Mouse (Mus musculus) limb, embryonic 14.5 days (tissue): ENCODE data around the gene Tspan13. TPM values are rescaled to one million over a fixed set of nuclear protein-coding genes. Genes with fewer than 3 reads are reported as not detected.

Source experiments
- ATAC-seq: fragments of 200-750 bp; cut with Nextera tagmentation; 2 replicates; pipeline ENCODE4 v1.8.0; 2017; ENCODE audit warnings: low read depth, moderate number of reproducible peaks, moderate TSS enrichment; ENCODE audit not compliant: low FRiP score
- DNase-seq: peaks from one replicate; pipeline ENCODE4 v3.0.0-alpha.2; 2015; ENCODE audit warnings: low spot score
- H3K27ac ChIP-seq: fragments of 300-500 bp; sonication (generic); replicated peaks from 2 replicates; pipeline ENCODE4 v1.5.1; 2014; ENCODE audit warnings: low read depth, mild to moderate bottlenecking, low read length, moderate library complexity, mixed read lengths
- H3K27me3 ChIP-seq: fragments of 300-500 bp; sonication (generic); 2 replicates; pipeline ENCODE4 v1.6.1; 2014; ENCODE audit warnings: low read length, mixed read lengths; ENCODE audit not compliant: control insufficient read depth, insufficient read depth
- H3K36me3 ChIP-seq: fragments of 300-500 bp; sonication (generic); 2 replicates; pipeline ENCODE4 v1.6.1; 2014; ENCODE audit warnings: mild to moderate bottlenecking, low read length, moderate library complexity, mixed read lengths; ENCODE audit not compliant: control insufficient read depth, insufficient read depth
- H3K4me1 ChIP-seq: fragments of 300-500 bp; sonication (generic); 2 replicates; pipeline ENCODE4 v1.6.1; 2014; ENCODE audit warnings: antibody characterized with exemption, low read length, mixed read lengths; ENCODE audit not compliant: control insufficient read depth, insufficient read depth
- H3K4me2 ChIP-seq: fragments of 300-500 bp; sonication (generic); replicated peaks from 2 replicates; pipeline ENCODE4 v1.6.1; 2014; ENCODE audit warnings: low read depth, mild to moderate bottlenecking, low read length, moderate library complexity; ENCODE audit not compliant: severe bottlenecking
- H3K4me3 ChIP-seq: fragments of 300-500 bp; sonication (generic); replicated peaks from 2 replicates; pipeline ENCODE4 v1.5.1; 2014; ENCODE audit warnings: low read length
- H3K9ac ChIP-seq: fragments of 300-500 bp; sonication (generic); 2 replicates; pipeline ENCODE4 v1.6.1; 2014; ENCODE audit warnings: mild to moderate bottlenecking, low read depth, low read length, moderate library complexity; ENCODE audit not compliant: severe bottlenecking
- H3K9me3 ChIP-seq: fragments of 300-500 bp; sonication (generic); 2 replicates; pipeline ENCODE4 v1.6.1; 2016; ENCODE audit warnings: low read length; ENCODE audit not compliant: control insufficient read depth
- POLR2A ChIP-seq: fragments of 200-500 bp; IDR thresholded peaks from 2 replicates; pipeline ENCODE4 v1.8.0; 2012; ENCODE audit warnings: inconsistent platforms, mild to moderate bottlenecking, moderate library complexity, borderline replicate concordance; ENCODE audit not compliant: insufficient read depth, insufficient read length; ENCODE audit errors: extremely low read depth
- WGBS: fragments of 180-500 bp; shearing (Covaris S2); extraction: QIAGEN DNeasy Blood & Tissue Kit; methylation state at CpG from one replicate; pipeline ENCODE4 v1.1.7; 2014; 5-methylcytosine and 5-hydroxymethylcytosine counted together
- polyA plus RNA-seq, 2 experiments: library from polyadenylated mRNA; depleted of rRNA in 1 of 2; stranded (reverse) in 1 of 2; unstranded in 1 of 2; fragments of >200 nt; fragmentation: Nextera tagmentation in 1 of 2; extraction: Ambion mirVana in 1 of 2; gene quantifications; 2 replicates each; pipeline versions ENCODE4 v1.2.1 to v1.2.3; 2012 to 2014

Tspan13 gene
- polyA plus RNA-seq, 2 experiments, result 38.3 to 40.4 TPM

DNA sequence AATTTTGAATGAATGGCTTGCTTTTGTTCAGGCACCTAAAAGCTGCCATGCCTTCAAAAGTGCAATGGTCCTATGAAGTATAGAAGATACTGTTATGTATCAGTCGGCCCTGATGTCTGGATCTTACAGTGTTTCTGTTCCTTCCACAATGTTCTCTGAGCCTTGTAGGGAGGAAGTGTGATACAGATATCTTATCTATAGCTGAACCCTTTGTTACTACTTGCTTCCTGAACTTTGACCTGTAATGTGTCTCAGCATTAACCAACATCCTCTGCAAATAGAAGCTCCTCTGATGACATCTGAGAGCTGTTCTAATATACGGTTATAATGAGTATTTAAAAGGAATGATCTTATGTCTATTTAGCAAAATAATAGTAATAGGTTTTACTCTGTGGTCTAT, 15.4 kb upstream of the Tspan13 start:
- WGBS, result 84% methylated on average over 2 of the region's 2 CpGs
- no peak for DNase-seq
- no peak overlapping the region for H3K27ac ChIP-seq
- no peak for ATAC-seq
- H3K4me3 ChIP-seq, result no peak overlapping the region
- no peak for TF ChIP-seq POLR2A
- no peak overlapping the region for H3K4me2 ChIP-seq
- H3K9ac ChIP-seq, result no peak overlapping the region
- no peaks in the 10 kb centered on the region for H3K27me3 ChIP-seq
- H3K9me3 ChIP-seq, result no peaks in the 10 kb centered on the region
- H3K4me1 ChIP-seq, result no peaks in the 10 kb centered on the region
- H3K36me3 ChIP-seq, result no peaks in the 10 kb centered on the region

DNA sequence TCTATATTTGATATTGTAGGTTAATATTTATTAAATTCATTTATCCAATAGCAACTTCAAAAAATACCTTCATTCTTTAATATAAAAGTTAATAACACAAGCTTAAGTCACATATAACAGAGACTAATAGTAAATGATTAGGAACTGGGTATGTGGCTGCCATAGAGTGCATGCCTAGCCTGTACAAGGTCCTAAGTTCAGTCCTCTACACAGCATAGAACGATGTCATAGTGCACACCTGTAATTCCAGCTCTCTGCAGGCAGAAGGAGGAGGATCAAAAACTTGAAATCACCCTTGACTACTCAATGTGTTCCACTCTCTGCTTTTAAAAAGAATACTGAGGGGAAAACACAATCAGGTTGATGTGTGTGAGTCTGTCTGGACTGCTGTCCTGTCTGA, 8.0 kb upstream of the Tspan13 start:
- Histone ChIP-seq H3K36me3 (no peaks in the 10 kb centered on the region), H3K27ac (no peak overlapping the region), H3K4me1 (no peaks in the 10 kb centered on the region), H3K9ac (no peak overlapping the region), H3K27me3 (no peaks in the 10 kb centered on the region), H3K9me3 (no peaks in the 10 kb centered on the region), H3K4me3 (no peak overlapping the region), H3K4me2 (no peak overlapping the region)
- no peak for ATAC-seq
- no peak for TF ChIP-seq POLR2A
- WGBS, result 83% methylated on average over 1 of the region's 1 CpGs
- DNase-seq, result no peak

- no peak overlapping the region for H3K9ac ChIP-seq
- H3K9me3 ChIP-seq, result no peaks in the 10 kb centered on the region
- no peaks in the 10 kb centered on the region for H3K27me3 ChIP-seq
- no peak for DNase-seq
- no peak; the same call in 1 of the 2 replicates for ATAC-seq
- H3K4me1 ChIP-seq, result no peaks in the 10 kb centered on the region
- WGBS, result 37% methylated on average over 2 of the region's 2 CpGs
- no peaks in the 10 kb centered on the region for H3K36me3 ChIP-seq
- no peak overlapping the region for H3K4me3 ChIP-seq
- H3K4me2 ChIP-seq, result no peak overlapping the region
- TF ChIP-seq POLR2A, result no peak
- no peak overlapping the region for H3K27ac ChIP-seq
Observed at GRCm38 (mm10) chr12:36047593-36047992, 5.3 kb upstream of the Tspan13 start.

- TF ChIP-seq POLR2A, result no peak
Observed at GRCm38 (mm10) chr12:36046196-36046595, 3.9 kb upstream of the Tspan13 start.

DNA sequence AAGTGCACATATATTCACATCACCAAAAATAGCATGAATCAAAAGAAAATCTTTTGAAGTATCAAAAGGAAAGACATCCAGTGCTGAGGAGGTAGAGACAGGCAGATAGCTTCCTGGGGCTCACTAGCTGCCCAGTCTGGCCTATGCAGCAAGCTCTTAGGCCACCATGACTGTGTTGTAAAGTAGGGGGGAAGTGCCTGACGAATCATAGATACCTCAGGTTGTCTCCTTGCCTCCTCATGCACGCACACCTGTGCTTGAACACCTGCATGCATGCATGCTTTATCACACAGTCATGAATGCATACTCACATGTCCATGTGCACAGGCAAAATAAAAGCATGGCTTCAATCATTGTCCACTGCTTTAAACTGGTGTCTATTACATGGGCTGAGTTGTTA, 2.4 kb upstream of the Tspan13 start:
- no peak for TF ChIP-seq POLR2A
- H3K27ac ChIP-seq, result no peak overlapping the region
- no peaks in the 10 kb centered on the region for H3K27me3 ChIP-seq
- H3K36me3 ChIP-seq, result no peaks in the 10 kb centered on the region
- no peaks in the 10 kb centered on the region for H3K9me3 ChIP-seq
- H3K4me3 ChIP-seq, result no peak overlapping the region
- 73% methylated on average over 2 of the region's 2 CpGs for WGBS
- no peak overlapping the region for H3K9ac ChIP-seq
- peaks cover 5% of the 10 kb centered on the region; the same call in 1 of the 2 replicates for H3K4me1 ChIP-seq
- DNase-seq (no peak), ATAC-seq (no peak)
- H3K4me2 ChIP-seq, result no peak overlapping the region

More at GRCm38 (mm10) chr12:36046196-36046595, 3.9 kb upstream of the Tspan13 start:
- no peaks in the 10 kb centered on the region for H3K27me3 ChIP-seq
- H3K4me1 ChIP-seq, result peaks cover under 1% of the 10 kb centered on the region; the same call in 1 of the 2 replicates
- no peaks in the 10 kb centered on the region for H3K9me3 ChIP-seq
- no peak overlapping the region for H3K9ac ChIP-seq
- H3K36me3 ChIP-seq, result no peaks in the 10 kb centered on the region
- H3K27ac ChIP-seq, result no peak overlapping the region
- DNase-seq (no peak), ATAC-seq (no peak)
- 21% methylated on average over 5 of the region's 5 CpGs for WGBS
- no peak overlapping the region for H3K4me2 ChIP-seq
- no peak overlapping the region for H3K4me3 ChIP-seq
